Mouse (Mus musculus): ENCODE results near the gene Nat8f1.
"Not testable (repeated sequence)": the region's sequence is repeated elsewhere in the genome, so short reads cannot be mapped to it uniquely, and the experiment has no call there.

The Nat8f1 gene

DNA sequence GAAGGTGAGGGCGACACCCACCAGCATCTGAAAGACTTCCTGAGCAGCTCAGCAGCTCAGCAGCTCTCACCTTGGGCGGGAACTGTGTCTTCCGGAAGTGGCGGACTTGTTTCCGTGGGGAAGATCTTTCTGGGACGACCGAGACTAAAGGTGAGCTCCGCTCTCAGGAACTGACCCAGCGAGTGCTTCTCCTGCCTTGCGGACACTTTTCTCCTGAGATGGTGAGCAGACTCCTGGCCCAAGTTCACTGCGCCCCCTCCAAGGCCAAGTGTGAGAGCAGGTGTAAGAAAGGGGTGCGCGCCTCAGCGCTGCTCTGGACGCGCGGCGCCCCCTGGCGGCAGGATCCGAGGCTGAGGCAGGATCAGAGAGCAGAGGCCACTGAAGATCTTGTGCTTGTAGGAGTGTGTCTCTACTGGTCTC, 10.8 kb downstream of the Nat8f1 start, which contains the start of gene Nat8f4:
Gene Nat8f4, minus strand, starts transcription at position 243 of the 420 bp plus-strand sequence.
- DNase-seq = peak; percentile 81

DNA sequence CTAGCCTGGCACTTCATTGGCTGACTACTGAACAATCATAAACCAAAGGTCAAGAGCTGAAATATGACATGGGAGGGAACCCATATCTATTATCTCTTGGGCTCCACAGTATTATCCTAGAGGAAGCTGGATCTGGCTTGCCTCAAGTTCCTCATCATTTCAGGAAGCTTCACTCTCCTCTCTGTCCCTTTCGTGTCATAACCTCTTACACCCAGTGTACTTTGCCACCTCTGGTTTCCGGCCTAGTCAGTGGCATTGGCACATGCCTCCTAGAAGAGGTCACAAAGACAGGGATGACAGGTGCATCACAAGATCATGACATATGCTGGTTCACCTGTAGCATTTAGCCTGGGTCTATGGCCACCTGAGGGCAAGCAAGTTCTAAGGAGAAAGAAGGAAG, 13.2 kb downstream of the Nat8f1 start:
- DNase-seq = no peak

DNA sequence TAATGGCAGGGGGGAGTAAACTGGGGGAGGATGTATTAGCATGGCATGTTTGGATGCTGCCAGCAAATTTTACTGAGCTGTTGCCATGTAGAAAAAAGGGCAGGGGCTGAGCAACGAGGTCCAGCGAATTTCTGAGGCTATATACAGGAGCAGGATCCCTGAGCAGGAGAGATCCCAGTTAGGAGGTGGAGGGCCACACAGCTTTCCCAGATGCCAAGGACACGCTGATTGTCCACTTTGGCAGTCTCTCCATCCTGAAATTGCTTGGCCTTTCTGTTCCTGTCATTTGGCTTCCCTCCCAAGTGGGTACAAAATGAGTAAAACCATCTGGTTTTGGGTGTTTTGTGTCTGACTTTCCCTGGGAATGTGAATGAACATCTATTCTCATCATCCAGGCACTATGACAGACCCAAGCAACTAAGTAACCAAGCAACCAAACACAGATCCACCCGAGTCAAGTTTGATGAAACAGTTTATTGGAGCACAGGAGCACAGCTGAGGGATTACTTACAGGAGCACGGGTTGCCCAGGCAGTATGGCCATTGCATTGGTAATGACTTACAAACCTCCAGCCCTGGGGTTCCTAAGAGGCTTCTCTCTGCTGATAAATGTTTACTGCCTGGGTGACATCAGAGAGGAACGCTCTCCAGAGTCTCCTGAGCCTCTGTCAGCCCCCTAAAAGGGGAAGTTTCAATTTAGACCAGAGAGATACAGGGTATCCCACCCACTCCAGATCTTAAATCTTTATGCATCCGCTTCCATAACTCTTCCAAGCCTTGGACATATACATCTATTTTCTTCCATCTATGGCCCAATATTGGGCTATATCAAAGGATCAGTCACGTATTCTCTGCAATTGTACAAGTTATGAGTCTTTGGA, 16.7 kb downstream of the Nat8f1 start:
- not testable (repeated sequence) for DNase-seq

DNA sequence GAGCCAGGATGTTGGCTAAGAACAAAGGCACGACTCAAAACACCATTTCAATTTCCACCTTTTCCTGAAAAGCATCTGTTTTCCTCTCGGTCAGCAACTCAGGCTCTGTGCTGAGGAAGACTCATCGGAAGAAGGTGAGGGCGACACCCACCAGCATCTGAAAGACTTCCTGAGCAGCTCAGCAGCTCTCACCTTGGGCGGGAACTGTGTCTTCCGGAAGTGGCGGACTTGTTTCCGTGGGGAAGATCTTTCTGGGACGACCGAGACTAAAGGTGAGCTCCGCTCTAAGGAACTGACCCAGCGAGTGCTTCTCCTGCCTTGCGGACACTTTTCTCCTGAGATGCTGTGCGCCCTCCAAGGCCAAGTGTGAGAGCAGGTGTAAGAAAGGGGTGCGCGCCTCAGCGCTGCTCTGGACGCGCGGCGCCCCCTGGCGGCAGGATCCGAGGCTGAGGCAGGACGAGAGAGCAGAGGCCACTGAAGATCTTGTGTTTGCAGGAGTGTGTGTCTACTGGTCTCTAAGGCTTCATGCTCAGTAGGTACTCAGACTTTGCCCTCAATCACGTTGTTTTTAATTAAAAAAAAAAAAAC, 20.3 kb downstream of the Nat8f1 start:
- DNase-seq = peak; percentile 43

DNA sequence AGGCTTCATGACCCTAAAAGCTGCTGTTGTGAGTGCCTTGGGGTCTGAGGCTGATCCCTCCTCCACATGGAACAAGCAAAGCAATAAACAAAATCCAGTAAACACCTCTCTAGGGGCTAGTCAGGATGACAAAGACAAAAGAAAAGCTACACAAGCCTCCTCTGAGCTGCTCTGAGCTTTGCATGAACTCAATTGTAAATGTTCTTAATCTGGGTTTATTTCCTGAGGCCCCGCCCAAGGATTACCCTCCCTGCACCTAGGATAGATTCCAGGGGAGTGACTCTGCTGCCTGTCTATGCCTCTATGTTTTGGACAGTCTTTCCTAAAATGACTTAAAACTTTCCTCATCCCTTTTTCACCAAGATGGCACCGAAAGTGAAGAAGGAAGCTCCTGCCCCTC, 26.5 kb downstream of the Nat8f1 start:
- DNase-seq = no peak

DNA sequence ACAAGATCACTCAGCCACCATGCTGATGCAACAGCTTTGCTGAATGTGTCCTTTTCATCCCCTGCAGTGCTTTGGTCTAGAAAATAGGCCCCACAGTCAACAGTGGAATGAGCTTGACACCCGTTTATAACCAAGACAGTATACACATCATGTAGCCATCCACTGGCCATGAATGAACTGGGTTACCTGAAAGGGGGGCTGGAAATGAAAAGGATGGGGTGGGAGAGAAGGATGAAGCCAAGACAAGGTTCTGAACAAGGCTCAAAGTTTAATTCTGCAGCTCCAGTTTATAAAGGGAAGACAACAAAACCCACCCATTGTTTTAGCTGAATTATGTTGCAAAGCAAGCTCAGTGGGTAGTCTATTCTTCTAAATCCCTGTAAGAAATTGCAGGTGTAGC, 31.2 kb downstream of the Nat8f1 start:
- no peak for DNase-seq

DNA sequence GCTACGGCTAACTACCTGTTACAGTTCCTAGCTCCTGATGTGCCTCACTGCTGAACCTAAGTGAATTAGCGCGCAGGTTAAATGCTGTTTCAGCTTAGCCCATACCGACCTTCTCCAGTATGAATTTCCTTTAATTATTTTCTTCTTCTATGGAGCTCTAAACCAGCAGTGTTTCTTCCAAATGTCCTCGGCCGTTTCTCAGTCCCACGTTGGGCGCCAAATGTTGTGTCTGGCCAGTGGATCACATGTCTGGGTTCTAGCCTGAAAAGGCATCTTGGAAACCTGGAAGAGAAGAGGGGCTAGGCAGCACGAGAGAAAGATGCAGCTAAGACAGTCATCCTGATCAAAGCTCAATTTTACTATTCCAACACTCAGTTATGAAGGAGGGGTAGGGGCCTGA, 32.2 kb downstream of the Nat8f1 start:
- DNase-seq = not testable (repeated sequence)

DNA sequence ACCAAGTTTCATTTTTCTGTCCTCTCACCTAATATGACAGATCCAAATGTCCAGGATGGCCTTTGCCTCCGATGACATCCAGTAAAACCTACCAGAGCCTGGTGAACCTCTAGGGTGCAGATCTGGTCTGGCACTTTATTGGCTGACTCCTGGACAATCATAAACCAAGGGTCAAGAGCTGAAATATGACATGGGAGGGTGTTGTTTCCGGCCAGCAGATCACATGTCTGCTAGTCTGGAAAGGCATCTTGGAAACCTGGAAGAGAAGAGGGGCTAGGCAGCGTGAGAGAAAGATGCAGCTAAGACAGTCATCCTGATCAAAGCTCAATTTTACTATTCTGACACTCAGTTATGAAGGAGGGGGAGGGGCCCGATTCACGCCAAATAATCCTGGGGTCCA, 46.5 kb downstream of the Nat8f1 start, which contains the start of gene Nat8f2:
Gene Nat8f2, minus strand, starts transcription at position 153 of the 400 bp plus-strand sequence.
- DNase-seq = not testable (repeated sequence)

DNA sequence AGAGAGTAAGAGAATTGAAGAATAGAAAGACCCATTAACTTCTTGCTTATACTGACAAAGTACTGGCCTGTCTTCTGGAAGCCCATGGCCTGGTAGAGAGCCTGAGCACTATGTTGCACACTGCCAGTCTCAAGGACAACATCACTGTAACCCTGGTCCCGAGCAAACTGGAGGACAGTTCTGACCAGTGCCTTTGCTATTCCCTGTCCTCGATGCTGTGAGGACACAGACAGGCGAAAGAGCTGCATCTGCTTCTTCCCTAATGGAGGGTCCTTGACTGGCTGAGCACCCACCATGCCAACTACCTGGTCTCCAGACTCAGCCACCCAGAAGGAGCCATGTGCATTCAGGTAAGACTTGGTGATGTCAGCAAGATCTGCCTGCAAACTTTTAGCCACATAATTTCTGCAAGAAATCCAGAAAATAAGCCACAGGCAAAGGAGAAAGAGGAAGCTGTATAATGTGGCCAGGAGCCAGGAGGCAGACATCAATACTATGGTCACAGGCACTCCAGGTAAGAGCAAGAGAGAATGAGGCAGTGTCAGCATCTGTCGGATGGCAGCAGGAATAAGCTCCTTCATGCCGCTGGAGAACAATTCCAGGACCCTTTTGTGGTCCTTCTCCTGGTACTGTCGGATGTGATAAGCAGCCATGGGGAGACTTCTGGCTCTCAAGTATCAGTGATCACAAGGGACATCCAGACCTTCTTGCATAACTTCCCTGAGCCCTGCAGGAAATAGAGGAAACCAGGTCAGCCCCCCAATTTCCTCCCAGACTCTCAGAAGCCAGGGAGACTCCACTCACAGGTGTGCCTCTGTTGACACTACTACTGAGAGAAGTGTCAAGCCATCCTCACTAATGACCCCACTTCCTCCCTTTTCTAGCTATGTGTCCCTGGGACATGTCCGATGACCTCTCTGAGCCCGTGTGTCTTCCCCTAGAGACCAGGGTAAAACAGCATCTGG, 47.5 kb downstream of the Nat8f1 start:
- no peak for DNase-seq

DNA sequence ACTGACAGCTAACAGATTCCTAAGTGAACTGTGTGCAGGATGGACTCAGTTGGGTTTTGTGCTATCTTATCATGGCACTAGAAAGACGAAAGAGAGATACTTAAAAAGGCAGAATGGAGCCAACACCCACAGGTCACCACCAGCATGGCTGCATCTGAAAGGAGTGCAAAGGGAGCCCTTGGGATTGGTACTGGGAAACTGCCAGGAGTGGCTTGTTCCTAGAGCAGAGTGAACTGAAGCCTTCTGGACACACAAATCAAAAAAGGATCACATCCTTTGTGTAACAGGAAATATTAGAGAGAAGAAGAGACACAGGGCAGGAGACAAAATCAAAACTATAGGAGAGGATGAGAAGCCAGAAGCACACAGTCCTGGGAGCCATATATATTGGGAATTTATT, 48.5 kb downstream of the Nat8f1 start:
- not testable (repeated sequence) for DNase-seq

DNA sequence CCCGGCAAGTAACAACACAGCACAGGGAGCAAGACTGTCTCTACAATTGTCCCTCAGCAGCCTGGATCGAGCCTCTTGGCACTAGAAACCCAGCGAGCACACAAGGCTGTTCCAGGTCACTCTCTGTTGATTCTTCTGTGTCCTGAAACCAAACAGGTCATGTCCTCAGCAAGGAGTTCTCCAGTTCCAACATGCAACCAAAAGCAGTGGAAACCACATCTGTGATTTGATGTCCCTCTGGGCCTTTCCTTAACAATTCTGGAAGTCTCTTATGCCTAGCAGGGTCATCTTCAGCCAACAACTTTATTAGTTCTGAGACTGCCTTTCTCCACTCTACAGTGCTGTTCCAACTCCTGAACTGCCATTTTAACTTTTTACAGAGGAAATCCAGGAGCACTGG, 49.3 kb downstream of the Nat8f1 start:
- DNase-seq = not testable (repeated sequence)

DNA sequence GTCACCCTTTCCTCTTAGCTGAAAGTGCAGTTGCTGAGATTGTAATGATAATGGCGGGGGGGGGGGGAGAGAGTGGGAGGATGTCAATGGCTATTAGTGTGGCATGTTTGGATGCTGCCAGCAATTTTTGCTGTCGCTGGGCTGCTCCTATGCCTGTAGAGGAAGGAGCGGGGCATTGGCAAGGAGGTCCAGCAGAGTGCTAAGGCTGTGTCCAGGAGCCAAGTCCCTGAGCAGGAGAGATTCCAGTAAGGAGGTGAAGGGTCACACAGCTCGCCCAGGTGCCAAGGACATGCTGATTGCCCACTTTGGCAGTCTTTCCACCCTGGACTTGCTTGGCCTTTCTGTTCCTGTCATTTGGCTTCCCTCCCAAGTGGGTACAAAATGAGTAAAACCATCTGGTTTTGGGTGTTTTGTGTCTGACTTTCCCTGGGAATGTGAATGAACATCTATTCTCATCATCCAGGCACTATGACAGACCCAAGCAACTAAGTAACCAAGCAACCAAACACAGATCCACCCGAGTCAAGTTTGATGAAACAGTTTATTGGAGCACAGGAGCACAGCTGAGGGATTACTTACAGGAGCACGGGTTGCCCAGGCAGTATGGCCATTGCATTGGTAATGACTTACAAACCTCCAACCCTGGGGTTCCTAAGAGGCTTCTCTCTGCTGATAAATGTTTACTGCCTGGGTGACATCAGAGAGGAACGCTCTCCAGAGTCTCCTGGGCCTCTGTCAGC, 50.4 kb downstream of the Nat8f1 start:
- not testable (repeated sequence) for DNase-seq

DNA sequence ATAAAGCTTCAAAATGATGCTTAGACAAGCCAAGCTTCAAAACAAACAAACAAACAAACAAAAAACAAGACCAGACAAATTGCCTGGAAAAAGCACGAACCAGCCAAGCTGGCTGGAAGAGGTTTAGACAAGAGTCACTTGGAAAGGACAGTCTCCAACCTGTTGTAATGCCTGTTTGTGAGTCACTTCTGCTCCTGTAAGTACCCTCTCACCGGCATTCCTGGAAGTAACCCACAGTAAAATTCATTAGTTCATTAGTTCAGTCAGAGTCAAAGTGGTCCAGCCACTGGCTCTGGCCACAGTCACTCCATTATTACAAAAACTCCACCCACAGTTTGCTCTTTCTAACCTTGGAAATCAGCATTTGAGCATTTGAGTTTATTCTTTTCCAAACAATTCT, 51.6 kb downstream of the Nat8f1 start:
- DNase-seq = no peak

DNA sequence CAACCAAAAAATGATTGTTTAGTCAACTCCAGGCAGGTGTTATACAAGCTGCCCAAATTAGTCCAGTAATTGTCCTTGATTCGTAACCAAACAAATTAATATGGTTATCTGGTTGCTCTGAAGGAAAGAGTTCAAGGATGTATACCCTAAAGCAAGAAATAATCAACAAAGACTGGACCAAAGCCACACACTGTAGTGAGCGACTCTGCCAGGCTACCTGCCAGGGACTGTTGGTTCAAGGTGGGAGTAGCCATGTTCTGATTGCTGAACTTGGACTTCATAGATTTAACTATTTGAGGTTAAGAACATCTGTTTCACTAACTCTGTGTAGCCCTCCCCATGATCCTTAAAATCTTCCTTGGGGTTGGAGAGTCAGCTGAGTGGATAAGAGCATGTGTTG, 52.4 kb downstream of the Nat8f1 start:
- no peak for DNase-seq

DNA sequence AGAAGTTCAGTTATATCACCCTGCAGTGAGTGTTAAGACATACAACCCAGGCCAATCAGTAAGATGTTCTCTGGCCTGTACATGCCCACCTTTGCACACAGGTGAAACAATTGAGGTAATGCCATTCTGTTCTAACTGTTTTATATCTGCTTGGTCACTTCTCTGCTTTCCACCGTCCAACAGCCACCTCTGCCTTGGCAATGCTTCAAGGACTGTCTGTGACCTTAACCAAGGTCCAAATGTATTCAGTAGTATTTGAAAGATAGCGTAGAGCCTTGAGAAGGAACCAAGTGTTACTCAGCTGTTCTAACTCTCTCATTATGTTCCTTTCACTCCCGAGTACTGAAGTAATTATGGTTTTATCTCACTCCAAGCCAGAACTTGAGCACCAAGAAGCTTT, 52.9 kb downstream of the Nat8f1 start:
- no peak for DNase-seq

DNA sequence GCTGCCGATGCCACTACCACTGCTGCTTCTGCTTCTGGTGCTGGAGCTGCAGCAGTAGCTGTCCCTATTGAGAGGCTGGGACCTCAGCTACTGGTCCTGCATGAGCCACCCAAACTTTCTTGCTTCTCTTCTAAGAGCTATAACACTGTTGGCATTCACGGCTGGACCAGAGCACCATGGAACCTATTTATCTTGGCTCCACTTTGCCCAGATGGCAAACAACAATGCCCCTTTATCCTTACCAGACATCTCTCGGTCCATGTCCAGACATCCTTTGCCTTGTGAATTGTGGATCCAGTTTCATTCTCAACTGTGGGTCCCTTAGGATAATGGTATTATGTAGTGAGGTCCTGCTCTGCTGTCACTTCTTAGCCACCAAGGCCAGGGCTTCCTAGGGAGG, 54.2 kb downstream of the Nat8f1 start:
- DNase-seq = no peak
